Mouse (Mus musculus): ENCODE results near the gene Bcl2a1d. TPM values are rescaled to one million over a fixed set of nuclear protein-coding genes. Genes with fewer than 3 reads are reported as not detected.
"Not testable (repeated sequence)": the region's sequence is repeated elsewhere in the genome, so short reads cannot be mapped to it uniquely, and the experiment has no call there.

Bcl2a1d gene
- total and polyA plus RNA-seq, 3 experiments = 0.22 TPM; not detected in 2

DNA sequence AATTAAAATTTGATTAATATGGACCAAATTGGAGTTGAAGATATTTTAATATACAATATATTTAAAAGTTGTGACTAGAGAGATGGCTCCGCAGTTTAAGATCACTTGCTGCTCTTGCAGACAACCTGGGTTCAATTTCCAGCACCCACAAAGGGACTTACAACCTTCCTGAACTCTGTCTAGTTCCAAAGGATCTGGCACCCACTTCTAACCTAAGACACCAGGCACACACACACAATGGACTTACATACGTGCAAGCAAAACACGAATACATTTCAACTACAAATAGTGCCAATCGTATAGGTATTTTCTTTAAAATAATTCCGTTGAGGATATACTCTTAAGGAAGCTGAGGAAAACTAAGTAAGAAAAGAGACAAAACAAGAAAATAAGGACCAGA is 13.1 kb downstream of the Bcl2a1d start:
- not testable (repeated sequence) for H3K27me3 ChIP-seq (ENCODE audit: insufficient read depth, low read length); H3K9me3 ChIP-seq (replicated peaks); ATAC-seq (ENCODE audit: extremely low read depth, insufficient number of reproducible peaks, low FRiP score, poor library complexity, severe bottlenecking); H3K4me1 ChIP-seq (ENCODE audit: insufficient read depth, low read depth, low read length); DNase-seq (ENCODE audit: low spot score); H3K4me3 ChIP-seq (ENCODE audit: low read depth, low read length); H3K36me3 ChIP-seq (replicated peaks)

DNA sequence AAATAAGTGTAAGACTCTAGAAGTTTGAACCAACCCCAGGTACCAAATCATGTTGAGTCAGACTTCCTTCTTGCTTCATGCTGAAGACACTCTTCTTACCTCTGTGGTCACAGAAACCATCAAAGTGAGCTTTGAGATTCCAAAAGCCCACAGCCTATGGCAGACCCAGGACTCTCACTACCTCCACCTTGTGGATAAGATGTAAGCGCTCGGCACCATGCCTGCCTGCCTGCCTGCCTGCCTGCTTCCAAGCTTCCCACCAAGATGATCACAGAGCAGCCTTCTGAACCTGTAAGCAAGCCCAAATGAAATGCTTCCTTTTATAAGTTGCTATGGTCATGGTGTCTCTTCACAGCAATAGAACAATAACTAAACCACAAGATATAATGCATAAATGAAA is 13.6 kb downstream of the Bcl2a1d start:
- ATAC-seq (ENCODE audit: extremely low read depth, insufficient number of reproducible peaks, low FRiP score, poor library complexity, severe bottlenecking) = peak; percentile 10; the same call in 1 of the 2 replicates
- not testable (repeated sequence) for H3K9me3 ChIP-seq (replicated peaks); H3K27me3 ChIP-seq (ENCODE audit: insufficient read depth, low read length); DNase-seq (ENCODE audit: low spot score); H3K4me1 ChIP-seq (ENCODE audit: insufficient read depth, low read depth, low read length); H3K4me3 ChIP-seq (ENCODE audit: low read depth, low read length); H3K36me3 ChIP-seq (replicated peaks)

DNA sequence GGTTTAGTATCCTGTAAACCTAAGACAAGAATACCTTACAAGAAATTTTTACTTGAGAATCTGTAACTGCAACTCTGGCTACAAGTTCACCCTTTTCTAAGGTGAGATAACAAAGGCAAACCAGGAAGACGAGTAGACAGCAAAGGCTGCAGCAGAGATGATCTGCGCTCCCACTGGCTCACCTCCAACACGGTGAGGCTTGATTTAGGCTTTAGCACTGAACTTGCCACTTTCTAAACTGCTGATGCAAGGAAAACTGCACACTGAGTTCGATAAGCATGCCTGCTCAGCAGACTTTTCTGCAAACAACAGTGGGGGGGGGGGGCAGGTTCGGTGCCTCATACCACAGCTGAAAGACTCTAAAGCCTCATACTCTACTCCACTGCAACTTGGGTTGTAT is 17.2 kb downstream of the Bcl2a1d start:
- H3K27me3 ChIP-seq (ENCODE audit: insufficient read depth, low read length); H3K4me1 ChIP-seq (ENCODE audit: insufficient read depth, low read depth, low read length); H3K36me3 ChIP-seq (replicated peaks); ATAC-seq (ENCODE audit: extremely low read depth, insufficient number of reproducible peaks, low FRiP score, poor library complexity, severe bottlenecking); H3K9me3 ChIP-seq (replicated peaks); DNase-seq (ENCODE audit: low spot score); H3K4me3 ChIP-seq (ENCODE audit: low read depth, low read length): not testable (repeated sequence)

DNA sequence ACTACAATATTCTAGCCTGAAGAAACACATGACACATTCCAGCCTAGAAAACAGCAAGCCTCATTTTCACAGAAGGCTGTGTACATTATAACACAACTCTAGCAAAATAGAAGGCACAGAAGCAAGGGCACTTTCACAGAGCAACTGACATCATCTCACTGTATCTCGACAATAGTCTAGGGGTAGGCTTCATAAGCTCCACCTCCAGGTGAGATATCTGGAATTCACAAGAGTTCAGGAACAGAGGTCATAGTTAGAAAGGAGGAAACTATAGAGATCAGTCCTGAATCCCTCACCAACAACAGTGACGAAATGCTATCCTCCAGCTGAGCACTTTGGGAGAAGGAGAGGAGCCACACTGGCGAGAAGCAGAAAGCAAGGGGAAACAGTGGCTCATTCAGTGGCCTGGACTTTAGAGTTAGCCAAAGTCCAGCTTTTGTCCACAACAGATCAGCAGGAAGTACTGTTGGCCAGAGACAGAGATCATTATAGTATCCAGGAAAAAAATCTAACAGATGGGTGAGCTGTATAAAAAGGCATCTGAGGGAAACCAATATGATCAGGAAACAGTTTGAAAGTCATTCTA is 19.5 kb downstream of the Bcl2a1d start:
- not testable (repeated sequence) for H3K9me3 ChIP-seq (replicated peaks); H3K4me1 ChIP-seq (ENCODE audit: insufficient read depth, low read depth, low read length); H3K4me3 ChIP-seq (ENCODE audit: low read depth, low read length); ATAC-seq (ENCODE audit: extremely low read depth, insufficient number of reproducible peaks, low FRiP score, poor library complexity, severe bottlenecking); H3K27me3 ChIP-seq (ENCODE audit: insufficient read depth, low read length); DNase-seq (ENCODE audit: low spot score); H3K36me3 ChIP-seq (replicated peaks)

DNA sequence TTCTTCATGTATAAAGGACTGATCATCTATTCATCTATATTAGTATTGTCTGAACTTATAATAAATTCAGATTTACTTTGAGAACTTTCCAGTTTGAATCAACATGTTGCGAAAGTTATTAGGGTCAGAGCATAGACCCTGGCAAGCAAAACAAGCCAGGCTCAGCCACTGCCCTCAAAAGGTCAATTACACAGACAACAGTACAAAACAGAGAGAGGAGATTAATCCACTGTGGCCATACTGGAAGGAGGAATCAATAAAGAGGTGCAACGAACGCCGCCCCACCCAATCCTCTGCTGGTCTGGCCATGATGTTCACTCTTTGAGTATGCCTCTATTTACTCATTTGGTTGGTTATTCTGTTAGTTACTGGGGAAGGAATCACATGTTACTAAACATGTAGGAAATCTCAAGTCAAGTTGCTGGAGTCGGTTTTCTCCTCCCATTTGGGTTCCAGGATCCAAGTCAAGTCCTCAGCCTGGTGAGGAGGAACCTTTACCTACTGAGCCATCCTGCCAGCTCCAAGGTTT is 20.7 kb downstream of the Bcl2a1d start:
- H3K9me3 ChIP-seq (replicated peaks); H3K4me3 ChIP-seq (ENCODE audit: low read depth, low read length); H3K4me1 ChIP-seq (ENCODE audit: insufficient read depth, low read depth, low read length); DNase-seq (ENCODE audit: low spot score); ATAC-seq (ENCODE audit: extremely low read depth, insufficient number of reproducible peaks, low FRiP score, poor library complexity, severe bottlenecking); H3K36me3 ChIP-seq (replicated peaks); H3K27me3 ChIP-seq (ENCODE audit: insufficient read depth, low read length): not testable (repeated sequence)

DNA sequence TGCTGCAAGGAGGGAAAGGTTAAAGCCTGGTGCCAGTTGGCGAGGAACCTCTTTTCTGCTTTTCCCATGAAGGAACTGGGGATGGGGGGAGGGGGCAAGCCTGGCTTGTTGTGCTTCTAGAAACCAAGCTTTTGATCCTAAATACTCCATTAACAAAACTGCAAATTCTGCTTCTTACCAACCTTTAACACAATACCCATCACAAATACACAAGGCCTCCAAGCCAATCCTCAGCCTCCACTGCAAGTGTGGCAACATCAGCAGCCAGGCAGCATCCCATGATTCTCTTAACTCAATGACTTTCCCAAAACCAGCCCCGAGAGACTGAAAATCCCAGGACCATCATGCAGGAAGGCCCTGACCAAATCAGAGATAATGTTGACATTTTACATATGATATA is 21.3 kb downstream of the Bcl2a1d start:
- not testable (repeated sequence) for H3K27me3 ChIP-seq (ENCODE audit: insufficient read depth, low read length); H3K4me3 ChIP-seq (ENCODE audit: low read depth, low read length); H3K9me3 ChIP-seq (replicated peaks); DNase-seq (ENCODE audit: low spot score); H3K4me1 ChIP-seq (ENCODE audit: insufficient read depth, low read depth, low read length); H3K36me3 ChIP-seq (replicated peaks); ATAC-seq (ENCODE audit: extremely low read depth, insufficient number of reproducible peaks, low FRiP score, poor library complexity, severe bottlenecking)

DNA sequence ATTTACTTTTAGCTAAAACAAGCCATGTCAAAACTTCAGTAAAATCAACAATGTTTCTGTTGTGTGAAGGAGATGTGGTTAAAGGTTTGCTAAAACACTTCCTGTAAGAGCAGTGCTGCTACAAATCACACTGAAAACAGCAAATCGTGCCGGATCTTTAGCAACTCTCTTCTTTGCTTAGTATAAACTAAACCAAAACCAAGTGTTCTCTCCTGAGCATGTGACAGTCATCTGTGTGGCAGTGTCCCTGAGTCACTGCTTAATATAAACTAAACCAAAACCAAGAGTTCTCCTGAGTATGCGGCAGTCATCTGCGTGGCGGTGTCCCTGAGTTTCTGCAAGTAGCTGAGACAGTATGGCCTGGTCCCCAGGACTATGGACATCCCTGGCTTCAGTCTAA is 21.9 kb downstream of the Bcl2a1d start:
- not testable (repeated sequence) for H3K4me3 ChIP-seq (ENCODE audit: low read depth, low read length); DNase-seq (ENCODE audit: low spot score); ATAC-seq (ENCODE audit: extremely low read depth, insufficient number of reproducible peaks, low FRiP score, poor library complexity, severe bottlenecking); H3K4me1 ChIP-seq (ENCODE audit: insufficient read depth, low read depth, low read length); H3K36me3 ChIP-seq (replicated peaks); H3K9me3 ChIP-seq (replicated peaks); H3K27me3 ChIP-seq (ENCODE audit: insufficient read depth, low read length)

DNA sequence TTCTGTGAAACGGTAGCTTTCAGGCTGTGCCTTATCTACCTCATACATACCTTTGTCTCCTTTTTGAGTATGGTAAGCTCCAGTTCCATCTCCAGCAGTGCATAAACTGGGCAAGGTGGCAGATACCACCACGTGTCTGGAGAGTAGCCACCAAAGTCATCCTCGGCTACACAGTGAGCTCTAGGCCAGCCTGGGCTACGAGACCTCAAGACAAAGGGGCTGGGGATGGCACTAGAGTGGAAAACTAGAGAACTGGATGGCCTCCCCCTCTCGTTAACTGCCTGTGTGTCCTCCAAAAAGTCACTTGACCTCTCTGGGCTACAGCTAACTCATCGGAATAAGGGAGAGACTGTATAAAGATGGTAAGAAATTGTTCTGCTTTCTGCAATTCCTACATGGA is 22.4 kb downstream of the Bcl2a1d start:
- Histone ChIP-seq H3K27me3 (ENCODE audit: insufficient read depth, low read length) (no peaks in the 10 kb centered on the region), H3K9me3 (replicated peaks) (no peaks in the 10 kb centered on the region), H3K4me3 (ENCODE audit: low read depth, low read length) (no peak overlapping the region), H3K36me3 (replicated peaks) (peaks cover 4% of the 10 kb centered on the region), H3K4me1 (ENCODE audit: insufficient read depth, low read depth, low read length) (no peaks in the 10 kb centered on the region)
- TF ChIP-seq GATA1 (IDR thresholded peaks at IDR 0.05; ENCODE audit: borderline replicate concordance, low read length) = no peak
- no peak for TF ChIP-seq POLR2AphosphoS5 (IDR thresholded peaks at IDR 0.05; ENCODE audit: insufficient replicate concordance, low read depth, low read length)
- TF ChIP-seq TAL1 (conservative IDR thresholded peaks at IDR 0.05; ENCODE audit: low read depth, low read length) = no peak
- TF ChIP-seq GATA2 (IDR thresholded peaks at IDR 0.05; ENCODE audit: borderline replicate concordance, low read depth, low read length) = no peak
- TF ChIP-seq CTCF (IDR thresholded peaks at IDR 0.05; ENCODE audit: low read depth, low read length) = no peak
- DNase-seq (ENCODE audit: low spot score) (no peak), ATAC-seq (ENCODE audit: extremely low read depth, insufficient number of reproducible peaks, low FRiP score, poor library complexity, severe bottlenecking) (no peak)

Measured in G1E (cell line).